Mouse (Mus musculus) liver, adult 2 months (tissue): Measurements from ENCODE around the gene Rbm34.

Source experiments
- CTCF ChIP-seq: fragments of 200-500 bp; IDR thresholded peaks from 2 replicates; pipeline ENCODE4 v1.5.1; 2011; ENCODE audit warnings: low read depth, low read length, control low read depth
- POLR2A ChIP-seq: fragments of 200-500 bp; IDR thresholded peaks from 2 replicates; pipeline ENCODE4 v1.6.1; 2011; ENCODE audit warnings: low read length, control low read depth; ENCODE audit not compliant: insufficient read depth; ENCODE audit errors: extremely low read depth

DNA sequence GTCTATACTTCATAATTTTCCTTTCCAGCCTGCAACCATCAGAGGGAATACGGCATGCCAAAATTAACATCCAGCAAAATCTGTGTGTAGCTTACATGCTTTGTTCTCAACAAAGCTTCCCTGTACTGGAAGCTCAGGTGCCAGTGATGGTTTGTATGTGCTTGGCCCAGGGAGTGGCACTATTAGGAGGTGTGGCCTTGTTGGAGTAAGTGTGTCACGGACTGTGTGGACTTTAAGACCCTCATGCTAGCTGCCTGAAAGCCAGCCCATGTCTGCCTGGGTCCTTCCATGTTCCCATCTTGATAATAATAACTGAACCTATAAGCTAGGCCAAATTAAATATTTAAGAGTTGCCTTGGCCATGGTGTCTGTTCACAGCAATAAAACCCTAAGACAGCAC is 35.5 kb downstream of the Rbm34 start:
- TF ChIP-seq POLR2A (no peak), CTCF (no peak)
